Mouse (Mus musculus) inflammation-experienced regulatory T-cells, adult 6 months (primary cell): ENCODE data around the gene 9430038I01Rik. TPM values are rescaled to one million over a fixed set of nuclear protein-coding genes. Genes with fewer than 3 reads are reported as not detected.

Experiments
- ATAC-seq: one replicate; pipeline ENCODE4 v1.8.0; 2017
- polyA plus RNA-seq, 3 experiments: library from polyadenylated mRNA; unstranded; fragments of 100-300 nt; shearing (Covaris generic); gene quantifications; one replicate each; pipeline ENCODE4 v1.2.1; 2017

Gene 9430038I01Rik
- polyA plus RNA-seq, 3 experiments from 2014 or later, result 5.9 to 7.6 (median 5.9) TPM

GRCm38 (mm10) chr7:137365056-137365455 lies 45.5 kb downstream of the 9430038I01Rik start:
- ATAC-seq, result no peak

DNA sequence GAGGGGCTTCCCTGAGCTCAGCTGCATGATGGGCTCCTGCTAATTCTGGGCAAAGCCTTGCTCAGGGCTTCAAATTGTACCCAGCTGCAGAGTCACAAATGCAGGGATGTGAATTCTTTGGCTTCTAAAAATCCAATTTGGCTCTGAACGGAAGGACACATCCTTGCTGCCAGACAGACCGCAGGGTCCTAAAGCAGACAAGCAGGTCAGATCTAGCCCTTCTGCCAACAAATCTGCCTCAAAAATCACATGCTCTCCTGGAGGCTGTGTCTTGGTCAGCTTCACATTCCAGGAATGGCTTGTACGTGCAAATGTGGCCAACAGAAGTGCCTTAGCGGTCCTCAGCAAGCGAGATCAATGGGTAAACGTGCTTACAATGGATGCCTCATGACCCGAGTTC lies 46.0 kb downstream of the 9430038I01Rik start:
- no peak for ATAC-seq

GRCm38 (mm10) chr7:137346860-137347259 lies 63.7 kb downstream of the 9430038I01Rik start:
- no peak for ATAC-seq

GRCm38 (mm10) chr7:137346068-137346467 lies 64.5 kb downstream of the 9430038I01Rik start:
- no peak for ATAC-seq

- no peak for ATAC-seq
These were observed 76.6 kb downstream of the 9430038I01Rik start for GRCm38 (mm10) chr7:137333951-137334350.

Other genes with a start within 250 kb of the 9430038I01Rik start
- not detected for gene Ebf3, start 96.3 kb downstream of the 9430038I01Rik start, polyA plus RNA-seq
- gene Glrx3, start 26.9 kb upstream of the 9430038I01Rik start, polyA plus RNA-seq, result 100 to 1,000 TPM in 2 of 3 experiments, 10 to 100 TPM in 1; 98.5 to 137 (median 126) TPM